Mouse (Mus musculus): Measurements from ENCODE around the gene Phospho1. TPM values are rescaled to one million over a fixed set of nuclear protein-coding genes. Genes with fewer than 3 reads are reported as not detected.

Gene Phospho1
- polyA plus RNA-seq, 1 experiment = 541 TPM

DNA sequence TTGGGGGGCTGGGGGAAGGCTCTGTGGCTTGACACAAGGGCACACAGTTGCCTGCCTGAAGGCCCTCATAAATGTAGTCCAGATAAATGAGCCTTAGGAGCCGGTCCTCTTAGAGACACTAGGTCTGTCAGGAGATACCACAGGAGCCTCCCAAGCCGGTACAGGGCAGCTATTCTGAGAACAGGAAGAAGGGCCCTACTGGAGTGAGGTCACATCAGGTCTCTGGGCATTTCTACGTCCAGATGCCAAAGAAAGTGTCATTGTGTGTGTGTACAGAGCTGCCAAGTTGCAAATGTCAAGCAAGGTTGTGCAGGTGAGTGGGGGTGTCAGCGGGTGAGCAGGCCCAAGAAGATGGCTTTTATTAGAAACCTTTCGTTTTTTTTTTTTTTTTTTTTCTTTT, 28.7 kb upstream of the Phospho1 start:
- peaks cover 30% of the 10 kb centered on the region for H3K4me1 ChIP-seq (ENCODE audit: control insufficient read depth, insufficient read depth, insufficient read length, low read length)
- H3K27ac ChIP-seq (replicated peaks; ENCODE audit: low read depth, low read length) = peak overlapping the region; percentile 80
- no peak overlapping the region for H3K4me3 ChIP-seq (ENCODE audit: insufficient read depth, low read depth, low read length)

DNA sequence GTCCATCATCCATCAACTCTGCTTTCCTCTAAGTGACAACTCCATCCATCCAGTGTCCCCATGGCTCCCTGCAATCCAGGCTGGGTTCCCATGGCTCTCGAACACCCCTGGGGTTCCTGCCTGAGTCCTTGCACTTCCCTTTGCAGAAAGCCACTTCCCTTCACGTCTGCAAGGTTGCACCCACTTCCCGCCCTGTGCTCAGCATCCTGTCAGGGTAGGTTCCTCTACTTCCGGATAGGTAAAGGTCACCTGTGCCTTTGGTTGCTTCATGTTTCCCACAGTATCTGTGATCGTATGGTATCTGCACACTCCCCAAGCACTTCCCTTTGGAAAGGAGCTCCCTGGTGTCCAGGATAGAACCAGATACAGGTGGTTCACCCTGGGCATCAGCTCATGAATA, 19.3 kb upstream of the Phospho1 start:
- Histone ChIP-seq H3K4me1 (ENCODE audit: control insufficient read depth, insufficient read depth, insufficient read length, low read length) (peaks cover 20% of the 10 kb centered on the region), H3K4me3 (ENCODE audit: insufficient read depth, low read depth, low read length) (no peak overlapping the region), H3K27ac (replicated peaks; ENCODE audit: low read depth, low read length) (peak overlapping the region; percentile 95)

DNA sequence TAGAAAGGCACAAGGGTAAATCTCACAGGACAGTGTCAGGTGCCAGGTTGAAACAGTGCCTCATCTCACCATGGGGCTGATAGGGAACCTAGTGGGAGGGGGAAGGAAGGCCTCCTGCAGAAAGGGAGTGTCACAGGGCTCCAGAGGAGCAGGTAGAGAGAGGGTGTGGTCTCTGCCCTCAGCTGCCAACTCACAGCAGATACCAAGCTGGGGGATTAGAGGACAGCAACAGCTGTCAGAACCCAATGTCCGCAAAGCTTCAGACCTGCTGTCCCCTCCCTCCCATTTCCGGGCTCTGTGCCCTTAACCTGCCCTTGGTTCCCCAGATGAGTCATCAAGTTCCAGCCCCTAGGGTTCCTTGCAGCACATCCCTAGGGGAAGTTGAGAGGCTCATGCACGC, 18.8 kb upstream of the Phospho1 start:
- no peak overlapping the region for H3K4me3 ChIP-seq (ENCODE audit: insufficient read depth, low read depth, low read length)
- H3K4me1 ChIP-seq (ENCODE audit: control insufficient read depth, insufficient read depth, insufficient read length, low read length) = peaks cover 17% of the 10 kb centered on the region
- H3K27ac ChIP-seq (replicated peaks; ENCODE audit: low read depth, low read length) = peak overlapping the region; percentile 95

DNA sequence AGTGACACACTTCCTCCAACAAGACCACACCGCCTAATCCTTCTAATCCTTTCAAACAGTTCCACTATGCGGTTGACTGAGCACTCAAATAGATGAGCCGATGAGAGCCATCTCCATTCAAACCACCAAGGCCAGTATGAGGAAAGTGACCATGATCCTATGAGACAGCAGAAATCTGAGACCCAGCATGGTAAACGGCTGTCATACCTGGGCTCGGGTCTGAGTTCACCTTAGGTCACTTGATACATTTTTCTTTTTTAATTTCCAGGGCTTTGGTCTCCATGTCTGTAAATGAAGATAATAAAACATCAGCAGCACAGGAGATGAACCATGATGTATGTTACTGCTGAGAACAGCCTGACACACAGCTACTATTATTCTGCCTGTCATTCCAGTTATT, 16.4 kb upstream of the Phospho1 start:
- H3K4me3 ChIP-seq (ENCODE audit: insufficient read depth, low read depth, low read length) = no peak overlapping the region
- H3K4me1 ChIP-seq (ENCODE audit: control insufficient read depth, insufficient read depth, insufficient read length, low read length) = peaks cover 15% of the 10 kb centered on the region
- no peak overlapping the region for H3K27ac ChIP-seq (replicated peaks; ENCODE audit: low read depth, low read length)

- Histone ChIP-seq H3K4me3 (ENCODE audit: insufficient read depth, low read depth, low read length) (no peak overlapping the region), H3K27ac (replicated peaks; ENCODE audit: low read depth, low read length) (no peak overlapping the region), H3K4me1 (ENCODE audit: control insufficient read depth, insufficient read depth, insufficient read length, low read length) (peaks cover 15% of the 10 kb centered on the region)
Measured at GRCm38 (mm10) chr11:95808448-95809011, 15.8 kb upstream of the Phospho1 start.

- Histone ChIP-seq H3K4me1 (ENCODE audit: control insufficient read depth, insufficient read depth, insufficient read length, low read length) (peaks cover 13% of the 10 kb centered on the region), H3K27ac (replicated peaks; ENCODE audit: low read depth, low read length) (no peak overlapping the region), H3K4me3 (ENCODE audit: insufficient read depth, low read depth, low read length) (no peak overlapping the region)
Measured at GRCm38 (mm10) chr11:95809603-95810002, 14.7 kb upstream of the Phospho1 start.

DNA sequence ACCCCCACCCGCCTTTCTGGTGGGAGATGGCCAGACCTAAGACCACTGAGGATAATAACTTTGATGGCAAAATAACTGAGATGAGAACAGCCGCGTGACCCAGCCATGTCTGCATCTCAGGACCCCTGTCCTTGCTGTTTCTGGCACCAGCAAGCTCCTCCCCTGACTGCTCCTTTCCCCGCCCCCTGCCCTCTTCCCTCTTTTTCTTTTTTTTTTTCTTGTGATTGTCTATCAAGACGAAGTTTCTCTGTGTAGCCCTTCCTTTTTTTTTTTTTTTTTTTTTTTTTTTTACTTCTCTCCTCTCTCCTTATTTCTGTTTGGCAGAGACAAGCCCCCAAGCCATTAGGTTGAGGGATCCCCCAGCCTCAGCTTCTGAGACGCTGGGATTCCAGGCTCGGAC, 13.5 kb upstream of the Phospho1 start:
- Histone ChIP-seq H3K27ac (replicated peaks; ENCODE audit: low read depth, low read length) (no peak overlapping the region), H3K4me3 (ENCODE audit: insufficient read depth, low read depth, low read length) (no peak overlapping the region), H3K4me1 (ENCODE audit: control insufficient read depth, insufficient read depth, insufficient read length, low read length) (peaks cover 3% of the 10 kb centered on the region; the same call in 1 of the 2 replicates)

DNA sequence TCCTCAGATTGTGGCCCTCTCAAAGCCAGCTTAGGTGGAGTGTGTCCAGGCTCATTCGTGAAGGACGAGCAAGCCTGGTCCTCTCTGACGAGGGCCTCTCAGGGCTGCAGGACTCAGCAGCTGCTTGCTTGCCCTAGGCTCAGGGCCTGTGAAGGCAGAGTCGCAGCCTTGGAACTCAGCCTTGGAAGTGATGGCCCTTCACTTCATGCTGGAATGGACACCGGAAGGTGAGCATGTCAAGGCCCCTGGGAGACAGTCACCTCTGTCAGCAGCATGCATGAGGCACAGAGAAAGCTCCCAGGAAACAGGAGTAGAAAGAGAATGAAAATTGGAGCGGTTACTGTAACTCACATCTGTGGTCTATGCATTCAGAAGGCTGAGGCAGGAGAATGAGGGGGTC, 12.6 kb upstream of the Phospho1 start:
- Histone ChIP-seq H3K4me3 (ENCODE audit: insufficient read depth, low read depth, low read length) (no peak overlapping the region), H3K27ac (replicated peaks; ENCODE audit: low read depth, low read length) (no peak overlapping the region), H3K4me1 (ENCODE audit: control insufficient read depth, insufficient read depth, insufficient read length, low read length) (peaks cover 3% of the 10 kb centered on the region; the same call in 1 of the 2 replicates)

- no peak overlapping the region for H3K27ac ChIP-seq (replicated peaks; ENCODE audit: low read depth, low read length)
- H3K4me3 ChIP-seq (ENCODE audit: insufficient read depth, low read depth, low read length) = no peak overlapping the region
- H3K4me1 ChIP-seq (ENCODE audit: control insufficient read depth, insufficient read depth, insufficient read length, low read length) = peaks cover 3% of the 10 kb centered on the region; the same call in 1 of the 2 replicates
Measured at GRCm38 (mm10) chr11:95812224-95812623, 12.1 kb upstream of the Phospho1 start.

DNA sequence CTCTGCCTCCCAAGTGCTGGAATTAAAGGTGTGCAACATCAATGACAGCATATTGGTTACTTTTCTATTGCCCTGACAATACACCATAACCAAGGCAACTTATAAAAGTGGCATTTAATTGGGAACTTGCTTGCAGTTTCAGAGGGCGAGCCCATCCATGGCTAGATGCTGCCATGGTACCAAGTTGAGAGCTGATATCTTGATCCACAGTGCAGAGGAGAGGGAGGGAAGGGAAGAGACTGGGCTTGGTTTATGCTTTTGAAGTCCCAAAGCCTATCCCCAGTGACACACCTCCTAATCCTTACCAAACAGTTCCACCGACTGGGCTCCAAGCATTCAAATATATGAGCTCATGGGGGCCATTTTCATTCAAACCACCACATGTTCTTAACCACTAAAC, 10.2 kb upstream of the Phospho1 start:
- no peak overlapping the region for H3K4me3 ChIP-seq (ENCODE audit: insufficient read depth, low read depth, low read length)
- H3K4me1 ChIP-seq (ENCODE audit: control insufficient read depth, insufficient read depth, insufficient read length, low read length) = peaks cover 3% of the 10 kb centered on the region; the same call in 1 of the 2 replicates
- H3K27ac ChIP-seq (replicated peaks; ENCODE audit: low read depth, low read length) = no peak overlapping the region

GRCm38 (mm10) chr11:95814857-95815256, 9.4 kb upstream of the Phospho1 start:
- Histone ChIP-seq H3K27ac (replicated peaks; ENCODE audit: low read depth, low read length) (no peak overlapping the region), H3K4me1 (ENCODE audit: control insufficient read depth, insufficient read depth, insufficient read length, low read length) (peaks cover 3% of the 10 kb centered on the region; the same call in 1 of the 2 replicates), H3K4me3 (ENCODE audit: insufficient read depth, low read depth, low read length) (no peak overlapping the region)

GRCm38 (mm10) chr11:95815412-95815811, 8.9 kb upstream of the Phospho1 start:
- Histone ChIP-seq H3K27ac (replicated peaks; ENCODE audit: low read depth, low read length) (no peak overlapping the region), H3K4me3 (ENCODE audit: insufficient read depth, low read depth, low read length) (no peak overlapping the region), H3K4me1 (ENCODE audit: control insufficient read depth, insufficient read depth, insufficient read length, low read length) (peaks cover 3% of the 10 kb centered on the region; the same call in 1 of the 2 replicates)

GRCm38 (mm10) chr11:95819138-95819537, 5.2 kb upstream of the Phospho1 start:
- Histone ChIP-seq H3K27ac (replicated peaks; ENCODE audit: low read depth, low read length) (peak overlapping the region; percentile 56), H3K4me3 (ENCODE audit: insufficient read depth, low read depth, low read length) (no peak overlapping the region), H3K4me1 (ENCODE audit: control insufficient read depth, insufficient read depth, insufficient read length, low read length) (peaks cover 10% of the 10 kb centered on the region; the same call in 1 of the 2 replicates)

DNA sequence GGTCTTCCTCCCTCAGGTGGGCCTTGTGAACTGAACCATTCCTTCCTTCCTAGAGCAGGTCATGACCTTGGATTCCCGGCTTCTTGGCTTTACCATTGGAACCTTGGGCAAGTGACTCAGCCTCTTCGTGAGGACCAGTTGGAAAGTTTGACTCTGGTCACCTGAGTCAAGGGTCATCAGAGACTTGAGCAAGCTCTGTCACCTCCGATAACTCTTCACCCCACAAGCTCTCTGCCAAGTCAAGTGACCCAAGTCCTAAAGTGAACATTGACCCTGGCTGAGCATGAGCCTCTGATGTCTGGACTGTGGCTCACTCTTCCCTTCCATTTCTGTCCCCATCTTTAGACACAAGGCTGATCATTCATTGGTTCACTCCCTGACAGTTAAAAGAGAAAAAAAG, 2.8 kb upstream of the Phospho1 start:
- peaks cover 10% of the 10 kb centered on the region; the same call in 1 of the 2 replicates for H3K4me1 ChIP-seq (ENCODE audit: control insufficient read depth, insufficient read depth, insufficient read length, low read length)
- H3K27ac ChIP-seq (replicated peaks; ENCODE audit: low read depth, low read length) = peak overlapping the region; percentile 98
- H3K4me3 ChIP-seq (ENCODE audit: insufficient read depth, low read depth, low read length) = no peak overlapping the region

DNA sequence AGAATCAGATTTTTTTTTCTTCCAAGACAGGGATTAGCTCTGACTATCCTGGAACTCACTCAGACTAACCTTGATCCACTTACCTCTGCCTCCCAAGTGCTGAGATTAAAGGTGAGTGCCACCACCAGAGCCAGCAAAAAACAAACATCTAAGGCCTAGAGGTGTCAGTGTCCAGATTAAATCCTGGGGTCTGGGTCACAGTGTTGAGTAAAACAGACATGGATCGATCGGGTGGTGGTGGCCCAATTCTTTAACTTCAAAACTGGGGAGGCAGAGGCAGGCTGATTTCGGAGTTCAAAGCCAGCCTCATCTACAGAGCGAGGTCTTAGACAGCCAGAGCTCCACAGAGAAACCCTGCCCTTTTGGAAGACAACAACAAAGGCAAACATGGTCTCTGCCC, 1.9 kb upstream of the Phospho1 start:
- H3K4me1 ChIP-seq (ENCODE audit: control insufficient read depth, insufficient read depth, insufficient read length, low read length) = peaks cover 10% of the 10 kb centered on the region; the same call in 1 of the 2 replicates
- no peak overlapping the region for H3K4me3 ChIP-seq (ENCODE audit: insufficient read depth, low read depth, low read length)

DNA sequence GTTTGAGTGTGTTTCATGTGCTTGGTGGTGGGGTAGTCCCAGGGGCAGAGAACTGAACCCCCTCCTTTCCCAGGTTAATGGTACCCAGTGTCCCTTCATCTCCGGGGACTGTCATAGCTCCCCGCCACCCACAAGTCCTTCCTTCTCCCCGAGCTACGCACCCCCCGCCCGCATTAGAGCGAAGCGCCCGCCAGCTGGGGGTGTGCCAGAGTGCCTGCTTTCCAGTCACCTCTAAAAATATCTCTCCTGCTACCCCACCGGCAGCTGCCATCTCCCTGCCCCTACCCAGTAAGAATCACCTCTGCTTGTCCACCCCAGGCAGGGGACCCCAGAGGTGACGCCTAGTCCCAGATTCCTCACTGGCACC, 561 bp downstream of the Phospho1 start:
- Histone ChIP-seq H3K4me3 (ENCODE audit: insufficient read depth, low read depth, low read length) (peak overlapping the region; percentile 89), H3K27ac (replicated peaks; ENCODE audit: low read depth, low read length) (peak overlapping the region; percentile 100), H3K4me1 (ENCODE audit: control insufficient read depth, insufficient read depth, insufficient read length, low read length) (peaks cover 14% of the 10 kb centered on the region; the same call in 1 of the 2 replicates)

More for the DNA sequence above, 1.9 kb upstream of the Phospho1 start:
- peak overlapping the region; percentile 98 for H3K27ac ChIP-seq (replicated peaks; ENCODE audit: low read depth, low read length)

Data from brown adipose tissue, adult 24 weeks (tissue).